In the genomic region with DNA sequence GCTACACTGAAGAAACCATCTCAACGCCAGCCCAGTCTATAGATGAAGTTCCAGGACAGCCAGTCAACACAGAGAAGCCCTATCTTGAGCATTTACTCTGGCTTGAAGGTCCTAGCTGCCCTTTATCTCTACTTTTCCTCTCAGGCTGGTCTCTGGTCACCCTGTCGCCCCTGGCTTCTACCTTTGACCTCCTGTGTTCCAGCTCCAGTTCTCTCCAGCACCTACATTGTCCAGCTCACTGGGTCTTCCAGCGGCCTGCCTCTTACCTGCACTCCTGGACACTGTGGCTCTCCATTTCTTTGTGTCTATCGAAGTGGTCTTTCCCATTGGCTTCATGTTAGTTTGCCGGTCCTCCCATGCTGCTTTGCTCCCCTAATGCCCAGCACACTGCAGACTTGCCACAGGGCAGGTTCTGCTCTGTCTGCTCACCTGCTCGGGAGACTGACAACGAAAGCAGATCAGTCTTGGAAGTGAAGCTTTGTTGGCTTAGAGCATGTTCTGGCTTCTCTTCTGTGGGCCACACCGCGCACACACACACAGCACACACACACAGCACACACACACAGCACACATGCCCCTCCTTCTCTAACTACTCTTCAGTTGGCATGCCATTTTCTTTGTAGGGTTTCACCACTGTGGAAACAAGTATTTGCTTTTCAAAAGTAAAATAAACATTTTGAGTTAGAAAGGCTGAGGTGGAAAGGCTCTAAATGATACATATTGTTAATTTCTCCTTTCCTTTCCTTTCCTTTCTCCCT, we compare ENCODE assay signal across 14 mouse cellular contexts. TPM values are rescaled to one million over a fixed set of nuclear protein-coding genes. Genes with fewer than 3 reads are reported as not detected.
A peak's percentile ranks its signal among the peaks of the same experiment; 100 is the strongest.
DNase-seq lines count a peak whose midpoint lies in the region; ATAC-seq and TF ChIP-seq lines count a peak whose summit lies in the region.
"Had no signal": no experiment of that assay in that cellular context is flagged by ENCODE, and none has a peak within 500 bp of the region (broad histone marks: within the 10 kb centered on the region; RNA-seq: fewer than 3 reads in every experiment).

No protein-coding gene starts in this region.

- H3K4me1 ChIP-seq in hindbrain, embryonic 12.5 days = peaks cover 39% of the 10 kb centered on the region
- peaks cover 43% of the 10 kb centered on the region for H3K4me1 ChIP-seq in hindbrain, embryonic 14.5 days (replicated peaks; ENCODE audit: control insufficient read depth, insufficient read depth, low read length)
- no peaks in the 10 kb centered on the region for H3K4me1 ChIP-seq in midbrain, embryonic 11.5 days (ENCODE audit: control insufficient read depth, insufficient read depth, low read length)
- peaks cover 14% of the 10 kb centered on the region for H3K4me1 ChIP-seq in midbrain, embryonic 15.5 days
- peaks cover 9% of the 10 kb centered on the region; the same call in 1 of the 2 replicates for H3K4me1 ChIP-seq in intestine, postnatal 0 days (replicated peaks; ENCODE audit: control insufficient read depth, insufficient read depth, low read length)
- peaks cover 38% of the 10 kb centered on the region for H3K4me1 ChIP-seq in stomach, embryonic 16.5 days (ENCODE audit: control insufficient read depth, insufficient read depth, low read length)
- H3K4me1 ChIP-seq in cerebellum, adult 2 months (ENCODE audit: control insufficient read depth, insufficient read depth, low read length) = peaks cover 37% of the 10 kb centered on the region

- no peaks in the 10 kb centered on the region for H3K9me3 ChIP-seq in hindbrain, embryonic 12.5 days (replicated peaks)
- no peaks in the 10 kb centered on the region for H3K9me3 ChIP-seq in hindbrain, embryonic 14.5 days (ENCODE audit: control insufficient read depth, low read length)
- no peaks in the 10 kb centered on the region for H3K9me3 ChIP-seq in midbrain, embryonic 11.5 days (ENCODE audit: control insufficient read depth, low read length)
- no peaks in the 10 kb centered on the region for H3K9me3 ChIP-seq in midbrain, embryonic 15.5 days
- H3K9me3 ChIP-seq in intestine, postnatal 0 days (ENCODE audit: control insufficient read depth) = no peaks in the 10 kb centered on the region
- no peaks in the 10 kb centered on the region for H3K9me3 ChIP-seq in stomach, embryonic 16.5 days (replicated peaks; ENCODE audit: control insufficient read depth, low read length)
- H3K9me3 ChIP-seq: limb, embryonic 15.5 days had no signal

- H3K27ac ChIP-seq in hindbrain, embryonic 12.5 days = 0 out of 2 replicates have a peak overlapping the region, but pooled peaks have one; percentile 24
- no peak overlapping the region for H3K27ac ChIP-seq in hindbrain, embryonic 14.5 days
- H3K27ac ChIP-seq in midbrain, embryonic 11.5 days (ENCODE audit: low read depth, low read length) = no peak overlapping the region
- H3K27ac ChIP-seq in midbrain, embryonic 15.5 days = no peak overlapping the region
- H3K27ac ChIP-seq in intestine, postnatal 0 days (ENCODE audit: low read depth, low read length) = peak overlapping the region; percentile 28; the same call in 1 of the 2 replicates
- H3K27ac ChIP-seq in stomach, embryonic 16.5 days (ENCODE audit: low read length) = peak overlapping the region; percentile 46
- no peak overlapping the region for H3K27ac ChIP-seq in cerebellum, adult 2 months (ENCODE audit: insufficient read depth, low read length)
- H3K27ac ChIP-seq: heart, adult 2 months; left cerebral cortex, adult 2 months; limb, embryonic 15.5 days had no signal

- H3K27me3 ChIP-seq in hindbrain, embryonic 12.5 days = no peaks in the 10 kb centered on the region
- H3K27me3 ChIP-seq in hindbrain, embryonic 14.5 days (ENCODE audit: control insufficient read depth, insufficient read depth, low read length) = no peaks in the 10 kb centered on the region
- H3K27me3 ChIP-seq in midbrain, embryonic 11.5 days (ENCODE audit: control insufficient read depth, insufficient read depth, low read length) = no peaks in the 10 kb centered on the region
- no peaks in the 10 kb centered on the region for H3K27me3 ChIP-seq in midbrain, embryonic 15.5 days (replicated peaks)
- no peaks in the 10 kb centered on the region for H3K27me3 ChIP-seq in intestine, postnatal 0 days (replicated peaks; ENCODE audit: control insufficient read depth, insufficient read depth, low read length)
- no peaks in the 10 kb centered on the region for H3K27me3 ChIP-seq in stomach, embryonic 16.5 days (ENCODE audit: control insufficient read depth, insufficient read depth, low read length)
- no peaks in the 10 kb centered on the region for H3K27me3 ChIP-seq in cerebellum, adult 2 months (ENCODE audit: control insufficient read depth, insufficient read depth, low read length)
- H3K27me3 ChIP-seq: limb, embryonic 15.5 days had no signal

- 0 out of 2 replicates have a peak overlapping the region, but pooled peaks have one; percentile 5 for H3K9ac ChIP-seq in hindbrain, embryonic 12.5 days
- H3K9ac ChIP-seq in hindbrain, embryonic 14.5 days = no peak overlapping the region
- H3K9ac ChIP-seq in midbrain, embryonic 11.5 days (ENCODE audit: low read length) = 0 out of 2 replicates have a peak overlapping the region, but pooled peaks have one; percentile 5
- no peak overlapping the region for H3K9ac ChIP-seq in midbrain, embryonic 15.5 days
- no peak overlapping the region for H3K9ac ChIP-seq in intestine, postnatal 0 days (ENCODE audit: low read depth, low read length)
- no peak overlapping the region for H3K9ac ChIP-seq in stomach, embryonic 16.5 days (ENCODE audit: low read length)
- H3K9ac ChIP-seq: limb, embryonic 15.5 days had no signal

- WGBS in hindbrain, embryonic 12.5 days = 80% methylated on average over 9 of the region's 9 CpGs
- WGBS in hindbrain, embryonic 14.5 days = 81% methylated on average over 9 of the region's 9 CpGs
- WGBS in midbrain, embryonic 11.5 days = 91% methylated on average over 9 of the region's 9 CpGs
- 77% methylated on average over 9 of the region's 9 CpGs for WGBS in midbrain, embryonic 15.5 days
- WGBS in intestine, postnatal 0 days = 64% methylated on average over 9 of the region's 9 CpGs
- 58% methylated on average over 9 of the region's 9 CpGs for WGBS in stomach, embryonic 16.5 days
- 55% methylated on average over 9 of the region's 9 CpGs for WGBS in cerebellum, adult 2 months

- H3K4me2 ChIP-seq in hindbrain, embryonic 12.5 days (replicated peaks) = no peak overlapping the region
- H3K4me2 ChIP-seq in hindbrain, embryonic 14.5 days (replicated peaks) = no peak overlapping the region
- H3K4me2 ChIP-seq in midbrain, embryonic 11.5 days = no peak overlapping the region
- no peak overlapping the region for H3K4me2 ChIP-seq in midbrain, embryonic 15.5 days
- H3K4me2 ChIP-seq in intestine, postnatal 0 days (replicated peaks; ENCODE audit: low read depth) = no peak overlapping the region
- no peak overlapping the region for H3K4me2 ChIP-seq in stomach, embryonic 16.5 days (ENCODE audit: low read depth, low read length)
- H3K4me2 ChIP-seq: limb, embryonic 15.5 days had no signal

- ATAC-seq in hindbrain, embryonic 12.5 days (ENCODE audit: low FRiP score) = no peak
- no peak for ATAC-seq in hindbrain, embryonic 14.5 days (ENCODE audit: low FRiP score)
- no peak for ATAC-seq in midbrain, embryonic 11.5 days (ENCODE audit: low FRiP score)
- ATAC-seq in midbrain, embryonic 15.5 days (replicated peaks) = no peak
- no peak for ATAC-seq in intestine, postnatal 0 days
- ATAC-seq in stomach, embryonic 16.5 days (ENCODE audit: insufficient read depth, low FRiP score) = no peak

- no peak for TF ChIP-seq CTCF in intestine, postnatal 0 days (IDR thresholded peaks at IDR 0.05; ENCODE audit: low read depth)
- TF ChIP-seq CTCF in cerebellum, adult 2 months (IDR thresholded peaks at IDR 0.05; ENCODE audit: borderline replicate concordance, insufficient read depth, low read depth, low read length) = no peak

- H3K4me3 ChIP-seq in hindbrain, embryonic 12.5 days = no peak overlapping the region
- H3K4me3 ChIP-seq in hindbrain, embryonic 14.5 days (replicated peaks; ENCODE audit: low read length) = no peak overlapping the region
- no peak overlapping the region for H3K4me3 ChIP-seq in midbrain, embryonic 11.5 days (ENCODE audit: low read depth, low read length)
- H3K4me3 ChIP-seq in midbrain, embryonic 15.5 days = no peak overlapping the region
- no peak overlapping the region for H3K4me3 ChIP-seq in intestine, postnatal 0 days (ENCODE audit: low read depth, low read length)
- H3K4me3 ChIP-seq in stomach, embryonic 16.5 days (replicated peaks; ENCODE audit: low read length) = no peak overlapping the region
- no peak overlapping the region for H3K4me3 ChIP-seq in cerebellum, adult 2 months (replicated peaks; ENCODE audit: insufficient read depth, low read depth, low read length)
- H3K4me3 ChIP-seq: heart, adult 2 months; left cerebral cortex, adult 2 months; limb, embryonic 15.5 days had no signal

- no peaks in the 10 kb centered on the region for H3K36me3 ChIP-seq in hindbrain, embryonic 12.5 days
- H3K36me3 ChIP-seq in hindbrain, embryonic 14.5 days (replicated peaks; ENCODE audit: control insufficient read depth, insufficient read depth) = no peaks in the 10 kb centered on the region
- no peaks in the 10 kb centered on the region for H3K36me3 ChIP-seq in midbrain, embryonic 11.5 days (ENCODE audit: control insufficient read depth, insufficient read depth, low read length)
- H3K36me3 ChIP-seq in midbrain, embryonic 15.5 days (replicated peaks) = no peaks in the 10 kb centered on the region
- H3K36me3 ChIP-seq in intestine, postnatal 0 days (ENCODE audit: control insufficient read depth, insufficient read depth) = no peaks in the 10 kb centered on the region
- H3K36me3 ChIP-seq in stomach, embryonic 16.5 days (ENCODE audit: control insufficient read depth, insufficient read depth, low read length) = no peaks in the 10 kb centered on the region
- H3K36me3 ChIP-seq: limb, embryonic 15.5 days had no signal

- DNase-seq in hindbrain, embryonic 14.5 days (ENCODE audit: low spot score) = no peak
- DNase-seq in midbrain, embryonic 11.5 days (ENCODE audit: low spot score, missing footprints) = no peak
- DNase-seq in cerebellum, adult 2 months = no peak
- DNase-seq in left cerebral cortex, adult 11 months (ENCODE audit: low spot score) = no peak
- DNase-seq: B cell, adult 2 months; cerebellum, adult 11 months; heart, adult 2 months; thymus, postnatal 36 days had no signal

- TF ChIP-seq POLR2A in cerebellum, adult 2 months (IDR thresholded peaks at IDR 0.05; ENCODE audit: borderline replicate concordance, insufficient read depth, low read length) = no peak

RNA-seq across cellular contexts. Expression of a gene that starts 35.4 kb away (rescaled TPM):
- 26.8 and 27.5 TPM in 2 replicates for polyA plus RNA-seq in hindbrain, embryonic 12.5 days (2016; fragmentation: Nextera tagmentation; extraction: Ambion mirVana)
- 26.0 and 27.8 TPM in 2 replicates for polyA plus RNA-seq in hindbrain, embryonic 14.5 days (2014; fragmentation: Nextera tagmentation; extraction: Ambion mirVana)
- polyA plus RNA-seq in midbrain, embryonic 11.5 days (2014; fragmentation: Nextera tagmentation; extraction: Ambion mirVana) = 22.3 and 23.9 TPM in 2 replicates
- polyA plus RNA-seq in midbrain, embryonic 15.5 days (2015; fragmentation: Nextera tagmentation; extraction: Ambion mirVana) = 18.9 and 20.2 TPM in 2 replicates
- polyA plus RNA-seq in intestine, postnatal 0 days (2015; fragmentation: Nextera tagmentation; extraction: Ambion mirVana) = 4.9 and 5.0 TPM in 2 replicates
- polyA plus RNA-seq in stomach, embryonic 16.5 days (2015; fragmentation: Nextera tagmentation; extraction: Ambion mirVana) = 9.7 and 10.4 TPM in 2 replicates
- 40.4 and 42.6 TPM in 2 replicates for polyA plus RNA-seq in cerebellum, adult 2 months (2012; rRNA removed)

Comparison
In these comparisons a context has a peak if more than half of its experiments do, and no peak if none do; other contexts are left out.
1. H3K27ac ChIP-seq: peak in hindbrain, embryonic 12.5 days (single experiment), intestine, postnatal 0 days (single experiment) and stomach, embryonic 16.5 days (single experiment); none in hindbrain, embryonic 14.5 days (single experiment), midbrain, embryonic 11.5 days (single experiment), midbrain, embryonic 15.5 days (single experiment) and cerebellum, adult 2 months (single experiment).
2. H3K9ac ChIP-seq: peak in hindbrain, embryonic 12.5 days (single experiment) and midbrain, embryonic 11.5 days (single experiment); none in hindbrain, embryonic 14.5 days (single experiment), midbrain, embryonic 15.5 days (single experiment), intestine, postnatal 0 days (single experiment) and stomach, embryonic 16.5 days (single experiment).